Mouse (Mus musculus): Measurements from ENCODE around the gene Csf2rb2.

GRCm38 (mm10) chr15:78331523-78332340 lies 26.2 kb upstream of the Csf2rb2 start:
- TF ChIP-seq POLR2A (IDR thresholded peaks at IDR 0.05; ENCODE audit: borderline replicate concordance, insufficient read depth, low read length) (no peak), CTCF (IDR thresholded peaks at IDR 0.05; ENCODE audit: borderline replicate concordance, insufficient read depth, low read depth, low read length) (no peak)
